Mouse (Mus musculus) limb, embryonic 12.5 days (tissue): ENCODE results near the gene Camkmt. TPM values are rescaled to one million over a fixed set of nuclear protein-coding genes. Genes with fewer than 3 reads are reported as not detected.

Source experiments
- ATAC-seq: fragments of 200-750 bp; cut with Nextera tagmentation; 2 replicates; pipeline ENCODE4 v1.8.0; 2017; ENCODE audit warnings: low read depth, moderate TSS enrichment; ENCODE audit not compliant: insufficient number of reproducible peaks, insufficient read depth, low FRiP score, low TSS enrichment
- H3K27ac ChIP-seq: fragments of 300-500 bp; sonication (generic); 2 replicates; pipeline ENCODE4 v1.5.1; 2016; ENCODE audit warnings: mild to moderate bottlenecking, moderate library complexity
- H3K27me3 ChIP-seq: fragments of 300-500 bp; sonication (generic); 2 replicates; pipeline ENCODE4 v1.6.1; 2016; ENCODE audit warnings: mild to moderate bottlenecking, moderate library complexity
- H3K36me3 ChIP-seq: fragments of 300-500 bp; sonication (generic); 2 replicates; pipeline ENCODE4 v1.6.1; 2016; ENCODE audit warnings: mild to moderate bottlenecking, moderate library complexity
- H3K4me1 ChIP-seq: fragments of 300-500 bp; sonication (generic); replicated peaks from 2 replicates; pipeline ENCODE4 v1.6.1; 2016
- H3K4me2 ChIP-seq: fragments of 300-500 bp; sonication (generic); 2 replicates; pipeline ENCODE4 v1.6.1; 2016; ENCODE audit warnings: mild to moderate bottlenecking, moderate library complexity
- H3K4me3 ChIP-seq: fragments of 300-500 bp; sonication (generic); replicated peaks from 2 replicates; pipeline ENCODE4 v1.5.1; 2016; ENCODE audit warnings: mild to moderate bottlenecking
- H3K9ac ChIP-seq: fragments of 300-500 bp; sonication (generic); replicated peaks from 2 replicates; pipeline ENCODE4 v1.6.1; 2016; ENCODE audit warnings: mild to moderate bottlenecking, moderate library complexity
- H3K9me3 ChIP-seq: fragments of 300-500 bp; sonication (generic); 2 replicates; pipeline ENCODE4 v1.6.1; 2016; ENCODE audit warnings: mild to moderate bottlenecking, moderate library complexity
- WGBS: fragments of 180-500 bp; shearing (Covaris S2); methylation state at CpG from one replicate; pipeline ENCODE4 v1.1.7; 2016; 5-methylcytosine and 5-hydroxymethylcytosine counted together
- polyA plus RNA-seq: library from polyadenylated mRNA; unstranded; fragments of >200 nt; fragmentation: Nextera tagmentation; extraction: Ambion mirVana; gene quantifications from 2 replicates; pipeline ENCODE4 v1.2.1, GENCODE M21; 2016

The Camkmt gene
- polyA plus RNA-seq, 1 experiment from 2014 or later, result 14.3 TPM

DNA sequence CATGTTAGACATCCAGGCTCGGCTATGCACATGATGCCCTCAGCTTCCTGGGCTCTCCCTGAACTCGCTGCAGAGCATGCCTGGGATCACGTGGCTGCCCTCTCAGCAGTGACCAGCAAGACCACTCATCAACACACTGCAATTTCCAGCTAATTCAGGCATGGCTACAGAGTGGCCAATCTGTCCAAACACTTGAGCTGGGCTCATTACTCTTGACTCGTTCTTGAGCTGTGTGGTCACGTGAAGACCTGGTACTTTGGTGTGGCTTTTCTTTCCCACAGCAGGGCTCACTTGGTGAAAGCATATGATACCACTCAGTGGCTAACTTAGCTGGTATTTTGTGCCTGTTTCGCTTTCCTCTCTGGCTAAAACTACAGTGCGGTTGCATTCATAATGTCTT is 282.2 kb downstream of the Camkmt start:
- ATAC-seq, result no peak
- WGBS, result 85% methylated on average over 7 of the region's 7 CpGs
- Histone ChIP-seq H3K9ac (no peak overlapping the region), H3K27me3 (no peaks in the 10 kb centered on the region), H3K4me2 (no peak overlapping the region), H3K9me3 (no peaks in the 10 kb centered on the region), H3K27ac (no peak overlapping the region), H3K36me3 (no peaks in the 10 kb centered on the region), H3K4me3 (no peak overlapping the region), H3K4me1 (peaks cover 20% of the 10 kb centered on the region)

DNA sequence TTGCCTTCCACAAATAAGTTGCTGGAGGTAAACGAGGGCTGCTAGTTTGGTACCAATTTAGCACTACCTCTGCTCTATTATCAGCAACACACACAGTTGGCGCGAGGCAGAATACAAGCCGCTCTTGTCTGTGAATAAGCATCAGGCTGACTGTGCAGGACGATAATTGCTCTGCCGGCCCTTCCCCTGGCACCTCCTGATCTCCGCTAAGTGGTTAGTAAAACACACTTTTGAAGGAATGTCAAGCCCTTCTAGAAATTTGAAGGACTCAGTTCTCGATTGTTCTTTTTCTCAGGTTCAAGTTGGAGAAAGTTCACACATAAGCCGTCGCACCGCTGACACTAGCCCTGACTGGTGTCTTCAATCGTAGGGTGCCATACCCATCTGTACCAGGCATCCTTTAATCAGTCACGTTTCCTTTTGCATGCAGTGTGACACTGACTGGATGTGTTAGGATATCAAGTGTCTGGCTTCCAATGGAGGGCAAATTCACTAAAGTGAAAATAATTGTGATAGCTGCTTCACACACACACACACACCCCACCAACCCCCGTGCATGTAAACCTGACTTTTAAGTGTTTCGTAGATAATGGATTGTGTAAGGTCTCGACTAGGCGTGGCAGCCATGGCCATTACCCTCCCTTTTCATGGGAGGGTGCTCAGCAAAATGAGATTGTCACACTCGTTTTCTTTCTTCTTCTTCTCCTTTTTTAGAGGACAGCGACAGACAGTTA is 283.9 kb downstream of the Camkmt start:
- H3K27ac ChIP-seq, result no peak overlapping the region
- H3K9me3 ChIP-seq, result no peaks in the 10 kb centered on the region
- ATAC-seq, result no peak
- no peak overlapping the region for H3K9ac ChIP-seq
- peaks cover 20% of the 10 kb centered on the region for H3K4me1 ChIP-seq
- no peaks in the 10 kb centered on the region for H3K27me3 ChIP-seq
- 84% methylated on average over 19 of the region's 19 CpGs for WGBS
- H3K4me2 ChIP-seq, result no peak overlapping the region
- H3K36me3 ChIP-seq, result no peaks in the 10 kb centered on the region
- H3K4me3 ChIP-seq, result no peak overlapping the region

DNA sequence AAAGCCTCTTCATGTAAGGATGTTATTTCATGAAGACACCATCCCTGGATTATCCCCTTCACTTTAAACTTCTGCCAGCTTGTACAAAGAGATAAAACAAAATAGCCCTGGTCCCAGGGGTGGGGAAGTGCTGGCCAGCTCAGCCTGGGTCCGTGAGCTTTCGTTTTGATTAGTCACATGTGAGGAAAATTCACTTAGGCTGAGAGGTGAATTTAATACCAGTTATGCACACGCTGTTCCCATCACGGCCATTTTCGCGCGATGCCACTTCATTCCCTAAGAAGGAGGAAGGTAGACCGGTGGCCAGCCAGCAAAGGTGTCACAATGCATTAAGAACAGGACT is 284.5 kb downstream of the Camkmt start:
- 0 out of 2 replicates have a peak overlapping the region, but pooled peaks have one; percentile 2 for H3K27ac ChIP-seq
- peaks cover 20% of the 10 kb centered on the region for H3K4me1 ChIP-seq
- 60% methylated on average over 8 of the region's 8 CpGs for WGBS
- H3K9ac ChIP-seq, result no peak overlapping the region
- H3K36me3 ChIP-seq, result no peaks in the 10 kb centered on the region
- no peaks in the 10 kb centered on the region for H3K27me3 ChIP-seq
- no peaks in the 10 kb centered on the region for H3K9me3 ChIP-seq
- no peak for ATAC-seq
- no peak overlapping the region for H3K4me2 ChIP-seq
- H3K4me3 ChIP-seq, result no peak overlapping the region

DNA sequence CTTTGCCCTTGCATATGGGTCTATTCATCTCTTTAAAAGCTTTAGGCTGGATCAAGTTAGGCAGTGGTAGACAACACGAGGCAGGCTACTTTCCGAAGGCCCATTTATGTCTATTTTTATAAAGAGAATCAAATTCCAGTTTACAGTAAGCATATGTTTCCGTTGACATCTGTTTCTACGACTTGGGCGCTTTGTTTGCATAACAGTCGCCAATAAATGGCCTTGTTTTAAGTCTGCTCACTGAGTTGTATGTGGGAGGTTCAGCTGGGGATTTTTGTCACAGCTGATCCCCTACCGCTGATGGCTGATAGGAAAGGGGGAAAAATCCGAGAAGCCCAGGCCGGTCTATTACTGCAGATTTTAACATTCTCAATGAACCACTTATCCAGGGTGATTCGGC is 285.2 kb downstream of the Camkmt start:
- H3K9me3 ChIP-seq, result no peaks in the 10 kb centered on the region
- H3K4me3 ChIP-seq, result no peak overlapping the region
- WGBS, result 52% methylated on average over 10 of the region's 10 CpGs
- no peak for ATAC-seq
- H3K27ac ChIP-seq, result no peak overlapping the region; the same call in 1 of the 2 replicates
- H3K4me2 ChIP-seq, result no peak overlapping the region
- peaks cover 20% of the 10 kb centered on the region for H3K4me1 ChIP-seq
- H3K9ac ChIP-seq, result no peak overlapping the region
- no peaks in the 10 kb centered on the region for H3K36me3 ChIP-seq
- no peaks in the 10 kb centered on the region for H3K27me3 ChIP-seq

DNA sequence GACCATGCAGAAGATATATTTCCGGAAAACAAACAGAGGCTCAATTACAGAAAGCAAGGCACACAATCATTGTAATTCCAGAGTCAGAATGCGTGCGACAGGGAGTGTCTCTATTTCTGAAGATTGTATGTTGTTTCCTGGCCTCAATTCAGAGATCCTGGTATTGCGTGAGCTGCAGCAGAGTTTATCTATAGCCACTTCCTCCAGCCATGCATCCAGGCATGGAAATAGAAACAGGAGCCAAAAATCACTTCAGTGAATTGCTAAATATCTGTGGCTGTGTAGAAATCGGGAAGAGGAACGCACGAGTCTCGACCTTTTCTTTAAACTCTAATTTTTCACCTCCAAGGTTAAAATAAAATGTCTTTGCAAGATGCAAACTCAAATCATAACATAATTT is 287.1 kb downstream of the Camkmt start:
- Histone ChIP-seq H3K4me2 (no peak overlapping the region), H3K9ac (no peak overlapping the region), H3K4me1 (peaks cover 17% of the 10 kb centered on the region), H3K4me3 (no peak overlapping the region), H3K27me3 (no peaks in the 10 kb centered on the region), H3K9me3 (no peaks in the 10 kb centered on the region), H3K36me3 (no peaks in the 10 kb centered on the region), H3K27ac (no peak overlapping the region)
- 88% methylated on average over 8 of the region's 8 CpGs for WGBS
- ATAC-seq, result no peak

DNA sequence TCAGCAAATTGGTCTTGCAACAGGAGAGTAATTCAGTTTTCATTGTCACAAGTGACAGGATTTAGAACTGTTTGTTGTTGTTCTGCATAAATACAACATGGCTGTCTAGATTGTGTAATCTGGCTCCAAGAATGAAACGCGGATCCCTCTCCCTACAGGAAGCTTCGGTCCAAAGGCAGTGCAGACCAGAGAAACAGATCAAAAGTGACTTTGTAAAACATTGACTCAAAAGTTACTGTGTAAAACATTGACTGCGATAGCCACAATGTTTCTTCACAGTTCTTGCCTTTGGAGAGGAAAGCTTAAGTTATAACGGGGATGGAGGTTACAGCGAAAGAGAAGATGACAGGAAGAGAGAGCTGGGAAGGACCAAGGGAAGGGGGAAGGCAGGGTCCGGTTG is 288.7 kb downstream of the Camkmt start:
- Histone ChIP-seq H3K4me3 (no peak overlapping the region), H3K36me3 (no peaks in the 10 kb centered on the region), H3K4me2 (no peak overlapping the region), H3K27ac (no peak overlapping the region), H3K9me3 (no peaks in the 10 kb centered on the region), H3K9ac (no peak overlapping the region), H3K27me3 (no peaks in the 10 kb centered on the region), H3K4me1 (peaks cover 17% of the 10 kb centered on the region)
- ATAC-seq, result no peak
- 92% methylated on average over 7 of the region's 7 CpGs for WGBS

DNA sequence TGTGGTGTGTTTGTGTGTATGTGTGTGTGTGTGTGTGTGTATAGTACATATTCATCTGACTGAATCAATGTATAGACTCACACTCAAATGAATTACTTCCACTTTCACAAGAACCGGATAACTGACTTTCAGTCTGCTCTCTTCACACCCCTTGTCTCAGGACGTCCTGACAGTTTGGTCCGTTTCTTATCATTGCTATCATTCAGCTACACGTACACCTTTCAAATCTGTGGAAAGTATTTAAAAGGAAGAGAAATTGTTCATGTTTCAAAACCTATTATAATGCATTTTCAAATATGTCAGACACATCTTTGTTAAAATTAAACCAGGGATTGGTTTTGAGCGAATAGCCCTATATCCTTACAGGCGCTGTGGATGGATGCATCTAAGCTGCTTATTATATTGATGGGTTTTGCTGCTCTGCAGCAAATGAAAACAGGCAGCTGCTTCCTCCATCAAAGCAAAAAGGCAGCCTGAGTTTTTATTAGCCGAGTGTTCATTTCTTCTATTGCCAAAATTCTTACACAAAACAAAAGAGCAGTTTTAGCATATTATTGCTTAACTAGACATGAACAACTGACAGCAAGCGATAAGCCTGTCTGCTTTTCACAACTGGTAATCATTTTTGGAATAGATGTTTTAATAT is 291.3 kb downstream of the Camkmt start:
- no peaks in the 10 kb centered on the region for H3K4me1 ChIP-seq
- WGBS, result 82% methylated on average over 8 of the region's 8 CpGs
- H3K4me2 ChIP-seq, result no peak overlapping the region
- H3K9me3 ChIP-seq, result no peaks in the 10 kb centered on the region
- no peaks in the 10 kb centered on the region for H3K27me3 ChIP-seq
- H3K36me3 ChIP-seq, result no peaks in the 10 kb centered on the region
- no peak for ATAC-seq
- H3K27ac ChIP-seq, result no peak overlapping the region
- no peak overlapping the region for H3K4me3 ChIP-seq
- no peak overlapping the region for H3K9ac ChIP-seq

DNA sequence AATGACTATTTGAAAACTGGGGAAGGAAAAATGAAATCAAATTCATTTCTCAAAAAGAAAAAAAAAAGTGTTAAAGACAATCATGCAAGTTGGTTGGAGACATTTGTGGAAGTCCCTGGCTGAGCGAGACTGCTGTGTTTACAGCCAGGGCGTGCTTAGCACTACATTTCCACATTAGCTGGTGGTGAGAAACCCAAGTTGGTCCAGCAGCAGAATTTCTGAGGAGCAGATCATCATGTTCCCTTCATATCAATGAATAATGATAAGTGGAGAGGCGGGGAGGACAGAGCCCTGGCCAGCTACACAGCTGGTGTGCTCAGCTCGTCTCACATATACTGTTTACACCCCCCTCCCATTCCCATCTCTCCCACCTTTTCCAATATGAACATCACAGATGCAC is 292.0 kb downstream of the Camkmt start:
- Histone ChIP-seq H3K4me2 (no peak overlapping the region), H3K27me3 (no peaks in the 10 kb centered on the region), H3K4me3 (no peak overlapping the region), H3K36me3 (no peaks in the 10 kb centered on the region), H3K9me3 (no peaks in the 10 kb centered on the region), H3K27ac (no peak overlapping the region), H3K9ac (no peak overlapping the region), H3K4me1 (no peaks in the 10 kb centered on the region)
- WGBS, result 71% methylated on average over 4 of the region's 4 CpGs
- ATAC-seq, result no peak

DNA sequence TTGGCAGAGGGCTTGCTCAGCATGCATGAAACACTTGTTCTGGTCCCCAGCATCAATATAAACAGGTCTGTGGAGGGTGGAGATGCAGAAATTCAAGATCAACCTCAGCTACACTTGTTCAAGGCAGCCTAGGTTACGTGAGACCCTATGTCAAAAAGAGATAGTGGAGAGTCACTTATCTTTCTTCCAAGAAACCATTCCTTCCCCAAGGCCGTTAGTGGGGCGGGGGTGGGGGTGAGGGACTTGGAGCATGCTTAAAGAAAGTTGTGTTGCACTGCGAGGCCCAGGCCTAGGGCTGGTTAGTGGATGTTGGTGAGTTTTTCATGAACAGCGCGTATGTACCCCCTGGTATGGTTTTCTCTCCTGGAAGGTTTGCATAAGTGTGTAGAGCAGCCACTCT is 292.6 kb downstream of the Camkmt start:
- no peak overlapping the region for H3K27ac ChIP-seq
- ATAC-seq, result no peak
- WGBS, result 88% methylated on average over 6 of the region's 6 CpGs
- H3K36me3 ChIP-seq, result no peaks in the 10 kb centered on the region
- H3K4me2 ChIP-seq, result no peak overlapping the region
- H3K9ac ChIP-seq, result no peak overlapping the region
- H3K4me3 ChIP-seq, result no peak overlapping the region
- H3K27me3 ChIP-seq, result no peaks in the 10 kb centered on the region
- no peaks in the 10 kb centered on the region for H3K9me3 ChIP-seq
- H3K4me1 ChIP-seq, result no peaks in the 10 kb centered on the region

DNA sequence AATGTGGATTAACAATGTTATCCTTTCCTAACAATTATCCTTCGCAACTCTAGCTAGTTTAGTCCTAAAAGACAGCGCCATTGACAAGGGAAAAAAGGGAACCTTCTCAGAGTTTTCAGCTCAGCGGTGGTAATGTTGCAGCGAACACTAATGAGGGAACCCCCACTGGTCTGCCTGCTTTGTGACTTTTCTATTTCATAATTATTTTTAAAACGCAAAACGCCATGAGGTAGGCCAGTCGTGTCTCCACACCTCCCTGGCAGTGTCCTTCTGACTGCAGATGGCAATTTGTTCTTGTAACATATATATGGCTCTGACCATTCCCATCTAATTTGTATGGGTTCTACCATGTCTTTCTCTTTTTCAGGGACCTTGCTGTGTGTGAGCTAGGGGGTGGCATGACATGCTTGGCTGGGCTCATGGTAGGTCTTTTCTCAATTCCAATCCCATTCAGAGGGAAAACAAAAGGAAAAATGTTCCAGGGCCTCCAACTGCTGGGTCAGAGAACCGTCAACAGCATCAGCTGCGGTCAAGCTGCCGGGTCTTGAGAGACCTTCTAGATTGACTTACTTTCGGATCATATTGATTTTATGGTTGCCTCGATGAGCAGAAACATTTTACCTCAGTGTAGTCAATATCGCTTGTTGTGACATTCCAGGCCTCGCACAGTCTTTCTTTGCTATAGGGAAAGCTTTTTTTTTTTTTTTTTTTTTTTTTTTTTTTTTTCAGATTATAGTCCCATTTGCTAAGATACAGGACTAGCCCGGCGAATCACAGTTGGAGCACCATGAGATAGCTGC is 302.9 kb downstream of the Camkmt start:
- Histone ChIP-seq H3K27me3 (no peaks in the 10 kb centered on the region), H3K9me3 (no peaks in the 10 kb centered on the region), H3K9ac (no peak overlapping the region), H3K4me2 (no peak overlapping the region), H3K4me1 (peaks cover 10% of the 10 kb centered on the region; the same call in 1 of the 2 replicates), H3K4me3 (no peak overlapping the region), H3K27ac (no peak overlapping the region), H3K36me3 (no peaks in the 10 kb centered on the region)
- 78% methylated on average over 16 of the region's 16 CpGs for WGBS
- ATAC-seq, result no peak

DNA sequence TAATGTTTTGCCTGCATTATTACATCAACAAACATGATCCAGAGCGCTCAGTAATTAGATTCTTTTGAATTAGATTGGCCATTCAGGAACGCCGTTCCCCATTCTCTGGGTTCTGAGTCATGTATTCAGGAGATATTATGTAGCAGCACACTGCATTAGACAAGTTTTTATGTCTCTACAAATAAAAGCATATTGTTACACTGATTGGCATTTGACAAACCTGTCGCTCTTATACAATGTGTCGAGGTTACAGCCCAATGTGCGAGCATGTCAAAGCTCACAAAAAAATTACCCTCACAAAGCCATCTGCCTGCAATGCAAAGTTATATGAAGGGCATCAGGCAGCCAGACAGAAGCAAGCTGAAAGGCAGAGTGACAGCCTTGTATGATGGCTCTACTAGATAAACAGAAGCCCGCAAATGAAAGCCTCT is 303.6 kb downstream of the Camkmt start:
- Histone ChIP-seq H3K4me3 (no peak overlapping the region), H3K36me3 (no peaks in the 10 kb centered on the region), H3K9ac (no peak overlapping the region), H3K27me3 (no peaks in the 10 kb centered on the region), H3K4me1 (peaks cover 10% of the 10 kb centered on the region; the same call in 1 of the 2 replicates), H3K4me2 (no peak overlapping the region), H3K27ac (no peak overlapping the region), H3K9me3 (no peaks in the 10 kb centered on the region)
- WGBS, result 91% methylated on average over 7 of the region's 7 CpGs
- ATAC-seq, result no peak
